ENCODE assay signal across 8 mouse cellular contexts in genomic region chr12:87389231-87389630, GRCm38 (mm10). TPM values are rescaled to one million over a fixed set of nuclear protein-coding genes. Genes with fewer than 3 reads are reported as not detected.
DNase-seq lines count a peak whose midpoint lies in the region; ATAC-seq lines count a peak whose summit lies in the region.
"Had no signal": no experiment of that assay in that cellular context is flagged by ENCODE, and none has a peak within 500 bp of the region (broad histone marks: within the 10 kb centered on the region; RNA-seq: fewer than 3 reads in every experiment).

No protein-coding gene starts in this region.

- DNase-seq in kidney, postnatal 25 days = no peak
- DNase-seq in hindbrain, embryonic 14.5 days (ENCODE audit: low spot score) = no peak
- DNase-seq in urinary bladder, postnatal 10 days (ENCODE audit: low spot score) = no peak
- no peak for DNase-seq in thymus, adult 18-20 months
- DNase-seq: gastrocnemius, postnatal 10 days had no signal

- H3K36me3 ChIP-seq in kidney, embryonic 15.5 days = no peaks in the 10 kb centered on the region
- no peaks in the 10 kb centered on the region for H3K36me3 ChIP-seq in embryonic facial prominence, embryonic 15.5 days
- no peaks in the 10 kb centered on the region for H3K36me3 ChIP-seq in hindbrain, embryonic 14.5 days (replicated peaks; ENCODE audit: control insufficient read depth, insufficient read depth)
- H3K36me3 ChIP-seq in midbrain, embryonic 15.5 days (replicated peaks) = no peaks in the 10 kb centered on the region

- peaks cover 13% of the 10 kb centered on the region for H3K4me1 ChIP-seq in kidney, embryonic 15.5 days
- 0 out of 2 replicates have a peak, but pooled peaks cover 16% of the 10 kb centered on the region for H3K4me1 ChIP-seq in embryonic facial prominence, embryonic 15.5 days
- H3K4me1 ChIP-seq in hindbrain, embryonic 14.5 days (replicated peaks; ENCODE audit: control insufficient read depth, insufficient read depth, low read length) = peaks cover 14% of the 10 kb centered on the region
- peaks cover 23% of the 10 kb centered on the region for H3K4me1 ChIP-seq in midbrain, embryonic 15.5 days

- H3K27ac ChIP-seq in kidney, embryonic 15.5 days = 0 out of 2 replicates have a peak overlapping the region, but pooled peaks have one; percentile 89
- no peak overlapping the region for H3K27ac ChIP-seq in embryonic facial prominence, embryonic 15.5 days (replicated peaks)
- H3K27ac ChIP-seq in hindbrain, embryonic 14.5 days = peak overlapping the region; percentile 74; the same call in 1 of the 2 replicates
- H3K27ac ChIP-seq in midbrain, embryonic 15.5 days = no peak overlapping the region

- H3K4me2 ChIP-seq in kidney, embryonic 15.5 days = peak overlapping the region; percentile 94
- peak overlapping the region; percentile 96; the same call in 1 of the 2 replicates for H3K4me2 ChIP-seq in embryonic facial prominence, embryonic 15.5 days (replicated peaks)
- H3K4me2 ChIP-seq in hindbrain, embryonic 14.5 days (replicated peaks) = peak overlapping the region; percentile 58
- H3K4me2 ChIP-seq in midbrain, embryonic 15.5 days = peak overlapping the region; percentile 56; the same call in 1 of the 2 replicates

- 63% methylated on average over 3 of the region's 3 CpGs for WGBS in kidney, embryonic 15.5 days
- WGBS in embryonic facial prominence, embryonic 15.5 days = 63% methylated on average over 3 of the region's 3 CpGs
- WGBS in hindbrain, embryonic 14.5 days = 67% methylated on average over 3 of the region's 3 CpGs
- 66% methylated on average over 3 of the region's 3 CpGs for WGBS in midbrain, embryonic 15.5 days

- no peak for ATAC-seq in kidney, embryonic 15.5 days (replicated peaks; ENCODE audit: low FRiP score)
- ATAC-seq in embryonic facial prominence, embryonic 15.5 days (ENCODE audit: insufficient number of reproducible peaks, low FRiP score, low TSS enrichment, low read depth) = no peak
- ATAC-seq in hindbrain, embryonic 14.5 days (ENCODE audit: low FRiP score) = no peak
- ATAC-seq in midbrain, embryonic 15.5 days (replicated peaks) = no peak

- H3K9me3 ChIP-seq in kidney, embryonic 15.5 days (replicated peaks) = no peaks in the 10 kb centered on the region
- no peaks in the 10 kb centered on the region for H3K9me3 ChIP-seq in embryonic facial prominence, embryonic 15.5 days (replicated peaks)
- H3K9me3 ChIP-seq in hindbrain, embryonic 14.5 days (ENCODE audit: control insufficient read depth, low read length) = no peaks in the 10 kb centered on the region
- no peaks in the 10 kb centered on the region for H3K9me3 ChIP-seq in midbrain, embryonic 15.5 days

- H3K4me3 ChIP-seq in kidney, embryonic 15.5 days (replicated peaks) = peak overlapping the region; percentile 99; the same call in 1 of the 2 replicates
- H3K4me3 ChIP-seq in embryonic facial prominence, embryonic 15.5 days (replicated peaks) = no peak overlapping the region
- peak overlapping the region; percentile 80; the same call in 1 of the 2 replicates for H3K4me3 ChIP-seq in hindbrain, embryonic 14.5 days (replicated peaks; ENCODE audit: low read length)
- H3K4me3 ChIP-seq in midbrain, embryonic 15.5 days = peak overlapping the region; percentile 96; the same call in 1 of the 2 replicates

- 0 out of 2 replicates have a peak overlapping the region, but pooled peaks have one; percentile 32 for H3K9ac ChIP-seq in kidney, embryonic 15.5 days
- no peak overlapping the region for H3K9ac ChIP-seq in embryonic facial prominence, embryonic 15.5 days
- H3K9ac ChIP-seq in hindbrain, embryonic 14.5 days = 0 out of 2 replicates have a peak overlapping the region, but pooled peaks have one; percentile 58
- H3K9ac ChIP-seq in midbrain, embryonic 15.5 days = 0 out of 2 replicates have a peak overlapping the region, but pooled peaks have one; percentile 58

- H3K27me3 ChIP-seq in kidney, embryonic 15.5 days = no peaks in the 10 kb centered on the region
- no peaks in the 10 kb centered on the region for H3K27me3 ChIP-seq in embryonic facial prominence, embryonic 15.5 days
- no peaks in the 10 kb centered on the region for H3K27me3 ChIP-seq in hindbrain, embryonic 14.5 days (ENCODE audit: control insufficient read depth, insufficient read depth, low read length)
- no peaks in the 10 kb centered on the region for H3K27me3 ChIP-seq in midbrain, embryonic 15.5 days (replicated peaks)

RNA-seq across cellular contexts. Expression of gene Sptlc2, which starts 1.1 kb away (rescaled TPM):
- polyA plus RNA-seq in kidney, embryonic 15.5 days (2015; fragmentation: Nextera tagmentation; extraction: Ambion mirVana) = 75.4 and 78.5 TPM in 2 replicates
- polyA plus RNA-seq in embryonic facial prominence, embryonic 15.5 days (2015; fragmentation: Nextera tagmentation; extraction: Ambion mirVana) = 73.4 and 73.6 TPM in 2 replicates
- polyA plus RNA-seq in hindbrain, embryonic 14.5 days (2014; fragmentation: Nextera tagmentation; extraction: Ambion mirVana) = 72.0 and 72.5 TPM in 2 replicates
- 59.4 and 68.5 TPM in 2 replicates for polyA plus RNA-seq in midbrain, embryonic 15.5 days (2015; fragmentation: Nextera tagmentation; extraction: Ambion mirVana)

RNA-seq across cellular contexts. Expression of gene Slirp, which starts 54.5 kb away (rescaled TPM):
- 310 and 326 TPM in 2 replicates for polyA plus RNA-seq in kidney, embryonic 15.5 days (2015; fragmentation: Nextera tagmentation; extraction: Ambion mirVana)
- 276 and 281 TPM in 2 replicates for polyA plus RNA-seq in embryonic facial prominence, embryonic 15.5 days (2015; fragmentation: Nextera tagmentation; extraction: Ambion mirVana)
- 195 and 248 TPM in 2 replicates for polyA plus RNA-seq in hindbrain, embryonic 14.5 days (2014; fragmentation: Nextera tagmentation; extraction: Ambion mirVana)
- 222 and 229 TPM in 2 replicates for polyA plus RNA-seq in midbrain, embryonic 15.5 days (2015; fragmentation: Nextera tagmentation; extraction: Ambion mirVana)

RNA-seq across cellular contexts. Expression of gene Alkbh1, which starts 54.6 kb away (rescaled TPM):
- 61.9 and 64.6 TPM in 2 replicates for polyA plus RNA-seq in kidney, embryonic 15.5 days (2015; fragmentation: Nextera tagmentation; extraction: Ambion mirVana)
- polyA plus RNA-seq in embryonic facial prominence, embryonic 15.5 days (2015; fragmentation: Nextera tagmentation; extraction: Ambion mirVana) = 60.7 and 61.0 TPM in 2 replicates
- polyA plus RNA-seq in hindbrain, embryonic 14.5 days (2014; fragmentation: Nextera tagmentation; extraction: Ambion mirVana) = 28.7 and 36.3 TPM in 2 replicates
- polyA plus RNA-seq in midbrain, embryonic 15.5 days (2015; fragmentation: Nextera tagmentation; extraction: Ambion mirVana) = 39.0 and 47.3 TPM in 2 replicates

Comparison
In these comparisons a context has a peak if more than half of its experiments do, and no peak if none do; other contexts are left out.
1. H3K27ac ChIP-seq: peak in kidney, embryonic 15.5 days (single experiment) and hindbrain, embryonic 14.5 days (single experiment); none in embryonic facial prominence, embryonic 15.5 days (single experiment) and midbrain, embryonic 15.5 days (single experiment).
2. Peak in every context shown above with its lines, with median percentiles within 50 percentile points of each other: H3K4me2 ChIP-seq.